Mouse (Mus musculus): ENCODE measurements at regions not wholly inside any gene's neighbourhood (a gene's known extent, or its start where the extent isn't known, plus 50 kb on each side); places are given as distances from the start of the nearest gene placed in this dataset.
A peak's percentile ranks its signal among the peaks of the same experiment; 100 is the strongest.

GRCm38 (mm10) chr1:98192671-98193070, 97.2 kb upstream of the Pam start:
- H3K27me3 ChIP-seq (ENCODE audit: control insufficient read depth, insufficient read depth, low read length): no peaks in the 10 kb centered on the region
- 73% methylated on average over 4 of the region's 4 CpGs for WGBS
- no peak for ATAC-seq (replicated peaks; ENCODE audit: low FRiP score)
- H3K4me3 ChIP-seq (ENCODE audit: low read depth, low read length): no peak overlapping the region
- H3K9me3 ChIP-seq (ENCODE audit: control insufficient read depth, low read length): no peaks in the 10 kb centered on the region; the same call in 1 of the 2 replicates
- no peak overlapping the region for H3K9ac ChIP-seq (ENCODE audit: low read length)
- no peaks in the 10 kb centered on the region; the same call in 1 of the 2 replicates for H3K4me1 ChIP-seq (replicated peaks; ENCODE audit: control insufficient read depth, insufficient read depth, low read length)
- no peaks in the 10 kb centered on the region for H3K36me3 ChIP-seq (ENCODE audit: control insufficient read depth, insufficient read depth, low read length)
- no peak for DNase-seq (ENCODE audit: low spot score)
- no peak overlapping the region for H3K4me2 ChIP-seq (ENCODE audit: low read depth, low read length, severe bottlenecking)
- no peak overlapping the region for H3K27ac ChIP-seq (ENCODE audit: low read depth, low read length)

DNA sequence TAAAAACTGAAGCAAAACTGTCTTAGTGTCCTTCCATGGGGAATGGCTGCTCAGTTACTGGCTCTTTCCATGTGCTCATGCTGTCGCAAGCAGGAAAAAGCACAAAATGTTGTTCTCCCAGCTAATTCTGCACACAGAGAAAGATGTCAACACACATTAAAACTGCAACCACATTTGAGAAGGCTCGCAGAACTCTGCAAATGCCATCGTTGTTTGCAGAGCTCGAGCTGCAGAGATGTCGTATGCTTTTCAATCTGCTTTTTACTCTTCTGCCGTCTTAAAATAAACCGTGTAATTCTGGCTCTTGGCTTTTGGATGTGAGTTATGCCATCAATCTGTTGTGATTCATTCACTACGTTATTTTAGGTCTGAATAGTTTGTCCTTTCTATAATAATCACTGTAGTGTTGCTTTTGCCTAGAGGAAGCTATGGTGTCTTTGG, 96.6 kb upstream of the Pam start:
- Histone ChIP-seq H3K4me1 (replicated peaks; ENCODE audit: control insufficient read depth, insufficient read depth, low read length) (no peaks in the 10 kb centered on the region; the same call in 1 of the 2 replicates), H3K27me3 (ENCODE audit: control insufficient read depth, insufficient read depth, low read length) (no peaks in the 10 kb centered on the region), H3K9me3 (ENCODE audit: control insufficient read depth, low read length) (no peaks in the 10 kb centered on the region; the same call in 1 of the 2 replicates), H3K4me3 (ENCODE audit: low read depth, low read length) (no peak overlapping the region), H3K4me2 (ENCODE audit: low read depth, low read length, severe bottlenecking) (no peak overlapping the region), H3K9ac (ENCODE audit: low read length) (no peak overlapping the region), H3K27ac (ENCODE audit: low read depth, low read length) (no peak overlapping the region), H3K36me3 (ENCODE audit: control insufficient read depth, insufficient read depth, low read length) (no peaks in the 10 kb centered on the region)
- no peak for ATAC-seq (replicated peaks; ENCODE audit: low FRiP score)
- no peak for DNase-seq (ENCODE audit: low spot score)
- 75% methylated on average over 8 of the region's 8 CpGs for WGBS

DNA sequence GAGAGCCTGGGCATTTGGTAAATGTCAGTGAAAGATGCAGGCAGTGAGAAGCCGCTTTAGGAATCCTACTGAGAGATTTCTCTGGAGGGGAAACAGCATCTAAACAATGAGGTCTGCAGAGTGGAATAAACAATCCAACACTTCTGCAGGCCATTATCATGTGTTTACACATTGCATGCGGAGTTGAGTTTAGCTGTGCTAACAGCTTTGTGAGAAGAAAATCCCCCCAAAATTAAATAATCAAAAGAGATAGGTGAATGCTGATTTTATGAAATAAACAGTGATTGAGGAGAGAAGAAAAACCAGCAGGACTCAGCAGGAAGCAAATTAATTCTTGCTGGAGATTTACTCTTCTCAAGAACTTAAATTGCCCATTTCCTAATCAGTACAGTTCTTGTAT, 95.9 kb upstream of the Pam start:
- no peak for ATAC-seq (replicated peaks; ENCODE audit: low FRiP score)
- WGBS: 3% methylated on average over 2 of the region's 2 CpGs
- Histone ChIP-seq H3K4me3 (ENCODE audit: low read depth, low read length) (no peak overlapping the region), H3K4me2 (ENCODE audit: low read depth, low read length, severe bottlenecking) (no peak overlapping the region), H3K27me3 (ENCODE audit: control insufficient read depth, insufficient read depth, low read length) (no peaks in the 10 kb centered on the region), H3K4me1 (replicated peaks; ENCODE audit: control insufficient read depth, insufficient read depth, low read length) (no peaks in the 10 kb centered on the region; the same call in 1 of the 2 replicates), H3K27ac (ENCODE audit: low read depth, low read length) (peak overlapping the region; percentile 26; the same call in 1 of the 2 replicates), H3K9me3 (ENCODE audit: control insufficient read depth, low read length) (no peaks in the 10 kb centered on the region; the same call in 1 of the 2 replicates), H3K36me3 (ENCODE audit: control insufficient read depth, insufficient read depth, low read length) (no peaks in the 10 kb centered on the region), H3K9ac (ENCODE audit: low read length) (no peak overlapping the region)
- no peak for DNase-seq (ENCODE audit: low spot score)

DNA sequence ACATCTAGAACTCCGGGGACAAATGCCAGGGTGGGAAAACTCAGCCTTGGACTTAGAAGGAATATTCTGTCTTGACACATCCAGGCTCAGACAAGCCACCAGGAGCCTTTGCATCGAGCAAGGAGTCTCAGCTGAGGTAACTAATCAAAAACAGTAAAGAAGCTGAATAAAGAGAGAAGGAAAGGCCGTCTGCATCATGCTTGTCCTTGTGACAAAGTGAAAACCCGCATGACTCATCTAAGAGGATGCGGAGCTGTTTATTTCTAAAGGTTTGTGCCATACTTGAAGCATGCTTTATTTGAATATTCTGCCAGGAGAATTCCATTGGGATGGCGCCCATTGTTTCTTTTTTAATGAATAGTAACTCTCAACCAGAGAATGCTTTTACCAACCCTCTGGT, 95.3 kb upstream of the Pam start:
- H3K27me3 ChIP-seq (ENCODE audit: control insufficient read depth, insufficient read depth, low read length): no peaks in the 10 kb centered on the region
- H3K4me3 ChIP-seq (ENCODE audit: low read depth, low read length): no peak overlapping the region
- H3K4me1 ChIP-seq (replicated peaks; ENCODE audit: control insufficient read depth, insufficient read depth, low read length): no peaks in the 10 kb centered on the region; the same call in 1 of the 2 replicates
- H3K36me3 ChIP-seq (ENCODE audit: control insufficient read depth, insufficient read depth, low read length): no peaks in the 10 kb centered on the region
- peak overlapping the region; percentile 26 for H3K27ac ChIP-seq (ENCODE audit: low read depth, low read length)
- WGBS: 22% methylated on average over 6 of the region's 6 CpGs
- ATAC-seq (replicated peaks; ENCODE audit: low FRiP score): peak; percentile 25; the same call in 1 of the 2 replicates
- H3K9me3 ChIP-seq (ENCODE audit: control insufficient read depth, low read length): no peaks in the 10 kb centered on the region; the same call in 1 of the 2 replicates
- peak; percentile 50 for DNase-seq (ENCODE audit: low spot score)
- no peak overlapping the region for H3K9ac ChIP-seq (ENCODE audit: low read length)
- no peak overlapping the region for H3K4me2 ChIP-seq (ENCODE audit: low read depth, low read length, severe bottlenecking)

- ATAC-seq (replicated peaks; ENCODE audit: low FRiP score) (peak; percentile 96), DNase-seq (ENCODE audit: low spot score) (peak; percentile 66)
- WGBS: 16% methylated on average over 6 of the region's 6 CpGs
- Histone ChIP-seq H3K9ac (ENCODE audit: low read length) (no peak overlapping the region), H3K36me3 (ENCODE audit: control insufficient read depth, insufficient read depth, low read length) (no peaks in the 10 kb centered on the region), H3K4me1 (replicated peaks; ENCODE audit: control insufficient read depth, insufficient read depth, low read length) (no peaks in the 10 kb centered on the region; the same call in 1 of the 2 replicates), H3K4me2 (ENCODE audit: low read depth, low read length, severe bottlenecking) (no peak overlapping the region), H3K27me3 (ENCODE audit: control insufficient read depth, insufficient read depth, low read length) (no peaks in the 10 kb centered on the region), H3K27ac (ENCODE audit: low read depth, low read length) (0 out of 2 replicates have a peak overlapping the region, but pooled peaks have one; percentile 50), H3K4me3 (ENCODE audit: low read depth, low read length) (no peak overlapping the region), H3K9me3 (ENCODE audit: control insufficient read depth, low read length) (no peaks in the 10 kb centered on the region; the same call in 1 of the 2 replicates)
Measured at GRCm38 (mm10) chr1:98189991-98190471, 94.6 kb upstream of the Pam start.

- Histone ChIP-seq H3K9me3 (ENCODE audit: control insufficient read depth, low read length) (no peaks in the 10 kb centered on the region), H3K4me3 (ENCODE audit: low read depth, low read length) (no peak overlapping the region), H3K4me2 (ENCODE audit: low read depth, low read length, severe bottlenecking) (no peak overlapping the region), H3K36me3 (ENCODE audit: control insufficient read depth, insufficient read depth, low read length) (no peaks in the 10 kb centered on the region), H3K27ac (ENCODE audit: low read depth, low read length) (no peak overlapping the region), H3K4me1 (replicated peaks; ENCODE audit: control insufficient read depth, insufficient read depth, low read length) (no peaks in the 10 kb centered on the region), H3K9ac (ENCODE audit: low read length) (no peak overlapping the region; the same call in 1 of the 2 replicates), H3K27me3 (ENCODE audit: control insufficient read depth, insufficient read depth, low read length) (no peaks in the 10 kb centered on the region)
- peak; percentile 37; the same call in 1 of the 2 replicates for ATAC-seq (replicated peaks; ENCODE audit: low FRiP score)
- no peak for DNase-seq (ENCODE audit: low spot score)
- 20% methylated on average over 6 of the region's 6 CpGs for WGBS
Measured at GRCm38 (mm10) chr1:98180372-98180771, 84.9 kb upstream of the Pam start.

- WGBS: 30% methylated on average over 1 of the region's 1 CpGs
- Histone ChIP-seq H3K27me3 (ENCODE audit: control insufficient read depth, insufficient read depth, low read length) (no peaks in the 10 kb centered on the region), H3K27ac (ENCODE audit: low read depth, low read length) (no peak overlapping the region), H3K36me3 (ENCODE audit: control insufficient read depth, insufficient read depth, low read length) (no peaks in the 10 kb centered on the region), H3K9ac (ENCODE audit: low read length) (no peak overlapping the region), H3K4me3 (ENCODE audit: low read depth, low read length) (no peak overlapping the region), H3K4me2 (ENCODE audit: low read depth, low read length, severe bottlenecking) (no peak overlapping the region), H3K4me1 (replicated peaks; ENCODE audit: control insufficient read depth, insufficient read depth, low read length) (no peaks in the 10 kb centered on the region), H3K9me3 (ENCODE audit: control insufficient read depth, low read length) (no peaks in the 10 kb centered on the region)
- DNase-seq (ENCODE audit: low spot score) (peak; percentile 68), ATAC-seq (replicated peaks; ENCODE audit: low FRiP score) (peak; percentile 82)
Measured at GRCm38 (mm10) chr1:98179030-98179429, 83.6 kb upstream of the Pam start.

DNA sequence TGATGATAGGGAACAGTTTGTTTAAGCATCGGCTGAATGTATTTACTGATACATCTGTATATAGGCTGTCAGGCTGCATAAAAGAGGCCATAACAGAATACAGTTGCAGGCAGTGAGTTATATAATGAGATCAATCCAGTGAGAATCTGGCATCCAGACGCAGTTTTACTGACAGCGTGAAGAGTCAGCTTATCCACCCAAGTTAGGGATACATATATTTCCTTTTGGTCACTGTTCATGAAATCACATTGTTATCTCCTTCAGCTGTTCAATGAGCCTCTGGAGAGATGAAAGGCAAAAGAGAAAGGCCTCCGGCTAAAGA, 79.3 kb upstream of the Pam start:
- no peak overlapping the region for H3K27ac ChIP-seq (ENCODE audit: low read depth, low read length)
- 80% methylated on average over 4 of the region's 4 CpGs for WGBS

More for the DNA sequence above, 79.3 kb upstream of the Pam start:
- ATAC-seq (replicated peaks; ENCODE audit: low FRiP score): no peak
- DNase-seq (ENCODE audit: low spot score): no peak
- H3K4me1 ChIP-seq (replicated peaks; ENCODE audit: control insufficient read depth, insufficient read depth, low read length): no peaks in the 10 kb centered on the region
- no peak overlapping the region for H3K9ac ChIP-seq (ENCODE audit: low read length)
- no peaks in the 10 kb centered on the region for H3K27me3 ChIP-seq (ENCODE audit: control insufficient read depth, insufficient read depth, low read length)
- no peaks in the 10 kb centered on the region for H3K9me3 ChIP-seq (ENCODE audit: control insufficient read depth, low read length)
- no peak overlapping the region for H3K4me3 ChIP-seq (ENCODE audit: low read depth, low read length)
- H3K36me3 ChIP-seq (ENCODE audit: control insufficient read depth, insufficient read depth, low read length): no peaks in the 10 kb centered on the region
- H3K4me2 ChIP-seq (ENCODE audit: low read depth, low read length, severe bottlenecking): no peak overlapping the region

Data from forebrain, embryonic 11.5 days (tissue).